Mouse (Mus musculus) skeletal muscle tissue, adult 2 months (tissue): ENCODE results near the gene Pdgfa.
A peak's percentile ranks its signal among the peaks of the same experiment; 100 is the strongest.

ENCODE experiments used
- DNase-seq: peaks from one replicate; pipeline ENCODE4 v3.0.0-alpha.2; 2012; ENCODE audit warnings: low read depth, low spot score

Gene Pdgfa

GRCm38 (mm10) chr5:138997171-138997788 is at the start of gene Pdgfa:
Gene Pdgfa, minus strand, starts transcription at chr5:138997370.
- DNase-seq = peak; percentile 82

- no peak for DNase-seq
Measured at GRCm38 (mm10) chr5:139046636-139047035, 49.5 kb upstream of the Pdgfa start.

GRCm38 (mm10) chr5:139043546-139043945 is 46.4 kb upstream of the Pdgfa start:
- DNase-seq = no peak

- no peak for DNase-seq
Measured at GRCm38 (mm10) chr5:139042299-139042698, 45.1 kb upstream of the Pdgfa start.

- DNase-seq = no peak
Measured at GRCm38 (mm10) chr5:139035171-139035570, 38.0 kb upstream of the Pdgfa start.

- no peak for DNase-seq
Measured at GRCm38 (mm10) chr5:139034746-139035145, 37.6 kb upstream of the Pdgfa start.

- DNase-seq = peak; percentile 45
Measured at GRCm38 (mm10) chr5:139033406-139034317, 36.5 kb upstream of the Pdgfa start.

- no peak for DNase-seq
Measured at GRCm38 (mm10) chr5:139027603-139028002, 30.4 kb upstream of the Pdgfa start.

- DNase-seq = peak; percentile 19
Measured at GRCm38 (mm10) chr5:139024351-139025105, 27.4 kb upstream of the Pdgfa start.

- DNase-seq = no peak
Measured at GRCm38 (mm10) chr5:139020595-139020994, 23.4 kb upstream of the Pdgfa start.

GRCm38 (mm10) chr5:139017371-139018124 is 20.4 kb upstream of the Pdgfa start:
- DNase-seq = peak; percentile 31

- DNase-seq = peak; percentile 46
Measured at GRCm38 (mm10) chr5:139015097-139015496, 17.9 kb upstream of the Pdgfa start.

- no peak for DNase-seq
Measured at GRCm38 (mm10) chr5:139010649-139011048, 13.5 kb upstream of the Pdgfa start.

GRCm38 (mm10) chr5:139007141-139007775 is 10.1 kb upstream of the Pdgfa start:
- no peak for DNase-seq

- no peak for DNase-seq
Measured at GRCm38 (mm10) chr5:139004588-139004987, 7.4 kb upstream of the Pdgfa start.

GRCm38 (mm10) chr5:138999716-139000115 is 2.5 kb upstream of the Pdgfa start:
- DNase-seq = no peak

- DNase-seq = peak; percentile 52
Measured at GRCm38 (mm10) chr5:138997936-138998580, 888 bp upstream of the Pdgfa start.

- DNase-seq = no peak
Measured at GRCm38 (mm10) chr5:138996322-138997073, 672 bp downstream of the Pdgfa start.

GRCm38 (mm10) chr5:138995721-138996311 is 1.4 kb downstream of the Pdgfa start:
- peak; percentile 86 for DNase-seq
